Mouse (Mus musculus) heart, embryonic 10.5 days (tissue): ENCODE measurements around the gene Gm11444. TPM values are rescaled to one million over a fixed set of nuclear protein-coding genes. Genes with fewer than 3 reads are reported as not detected.
A peak's percentile ranks its signal among the peaks of the same experiment; 100 is the strongest.

Experiments
- DNase-seq: peaks from one replicate; pipeline ENCODE4 v3.0.0-alpha.2; 2017; ENCODE audit warnings: low spot score
- H3K27ac ChIP-seq: fragments of 300-500 bp; sonication (generic); 2 replicates; pipeline ENCODE4 v1.5.1; 2016; ENCODE audit warnings: mild to moderate bottlenecking
- H3K27me3 ChIP-seq: fragments of 300-500 bp; sonication (generic); 2 replicates; pipeline ENCODE4 v1.6.1; 2016; ENCODE audit warnings: mild to moderate bottlenecking; ENCODE audit not compliant: poor library complexity, insufficient read depth, severe bottlenecking
- H3K36me3 ChIP-seq: fragments of 300-500 bp; sonication (generic); 2 replicates; pipeline ENCODE4 v1.6.1; 2016; ENCODE audit warnings: mild to moderate bottlenecking, moderate library complexity
- H3K4me1 ChIP-seq: fragments of 300-500 bp; sonication (generic); 2 replicates; pipeline ENCODE4 v1.6.1; 2016; ENCODE audit warnings: mild to moderate bottlenecking
- H3K4me3 ChIP-seq: fragments of 300-500 bp; sonication (generic); 2 replicates; pipeline ENCODE4 v1.5.1; 2016; ENCODE audit warnings: mild to moderate bottlenecking, moderate library complexity
- H3K9me3 ChIP-seq: fragments of 300-500 bp; sonication (generic); 2 replicates; pipeline ENCODE4 v1.6.1; 2016; ENCODE audit warnings: mild to moderate bottlenecking, moderate library complexity
- WGBS: fragments of 180-500 bp; shearing (Covaris S2); methylation state at CpG from one replicate; pipeline ENCODE4 v1.1.7; 2016; 5-methylcytosine and 5-hydroxymethylcytosine counted together
- polyA plus RNA-seq: library from polyadenylated mRNA; unstranded; fragments of >200 nt; fragmentation: Nextera tagmentation; extraction: Ambion mirVana; gene quantifications from 2 replicates; pipeline ENCODE4 v1.2.1, GENCODE M21; 2016

The Gm11444 gene
- polyA plus RNA-seq, 1 experiment from 2014 or later: not detected

GRCm38 (mm10) chr11:85814678-85815077, 35.5 kb downstream of the Gm11444 start:
- H3K9me3 ChIP-seq: no peaks in the 10 kb centered on the region
- 35% methylated on average over 4 of the region's 4 CpGs for WGBS
- peaks cover 77% of the 10 kb centered on the region for H3K4me1 ChIP-seq
- peaks cover 88% of the 10 kb centered on the region for H3K27me3 ChIP-seq
- no peak overlapping the region for H3K4me3 ChIP-seq
- H3K36me3 ChIP-seq: no peaks in the 10 kb centered on the region
- no peak for DNase-seq
- H3K27ac ChIP-seq: peak overlapping the region; percentile 24; the same call in 1 of the 2 replicates

DNA sequence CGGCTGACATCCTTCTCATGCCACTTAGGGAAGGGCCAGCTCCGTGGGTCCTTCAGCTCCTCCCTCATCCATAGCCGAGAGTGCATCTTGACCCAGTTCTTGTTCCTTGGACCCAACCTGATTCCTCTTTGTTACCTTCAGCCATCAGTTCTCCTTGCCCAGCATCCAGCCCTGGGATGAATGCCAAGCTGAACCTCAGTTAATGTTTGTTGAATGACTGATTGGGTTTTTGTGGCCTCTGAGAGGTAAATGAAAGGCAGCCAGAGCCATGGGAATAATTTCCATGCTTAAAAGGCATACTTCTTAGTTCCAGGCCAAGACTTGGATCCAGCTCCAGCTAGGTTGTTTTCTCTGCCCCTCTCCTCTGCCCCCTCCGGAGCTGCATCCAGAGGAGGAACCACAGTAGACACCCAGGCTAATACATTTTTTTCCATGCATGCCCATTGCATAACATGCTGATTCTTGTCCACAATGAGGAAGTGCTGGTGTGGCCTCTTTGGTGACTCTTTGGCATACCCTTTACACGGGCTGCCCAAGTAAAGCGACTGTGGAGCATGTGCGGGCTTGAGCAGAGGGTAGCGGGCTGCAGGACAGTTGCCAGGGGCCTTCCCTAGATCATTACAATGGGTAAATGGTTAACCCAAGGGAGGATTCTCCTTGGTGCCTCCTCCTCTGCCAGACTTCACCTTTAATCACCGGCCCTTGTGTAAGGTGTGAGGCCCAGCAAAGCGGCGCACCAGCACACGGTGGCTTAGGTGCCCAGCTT, 37.7 kb downstream of the Gm11444 start:
- peaks cover 89% of the 10 kb centered on the region for H3K27me3 ChIP-seq

DNA sequence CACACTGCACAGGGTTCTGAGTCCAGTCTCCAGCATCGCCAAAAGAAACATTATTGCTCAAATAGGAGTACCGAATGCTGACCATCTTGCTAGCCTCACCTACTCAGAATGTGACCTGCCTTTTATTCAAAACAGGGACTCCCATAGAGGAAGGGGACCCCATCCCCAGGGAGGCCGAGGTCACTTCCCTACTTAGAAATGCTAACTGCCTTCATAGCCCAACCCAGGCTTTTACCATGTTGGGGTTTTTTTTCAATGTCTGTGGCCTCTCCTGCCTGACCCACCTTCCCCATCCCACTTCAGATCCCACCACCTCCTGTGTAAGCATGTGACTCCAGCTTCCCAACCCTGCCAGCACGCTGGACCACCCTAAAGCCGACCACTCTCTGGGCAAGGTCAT, 38.5 kb downstream of the Gm11444 start:
- no peaks in the 10 kb centered on the region for H3K9me3 ChIP-seq
- H3K4me3 ChIP-seq: no peak overlapping the region
- no peaks in the 10 kb centered on the region for H3K36me3 ChIP-seq
- 87% methylated on average over 5 of the region's 5 CpGs for WGBS
- no peak for DNase-seq
- H3K4me1 ChIP-seq: peaks cover 49% of the 10 kb centered on the region
- no peak overlapping the region for H3K27ac ChIP-seq
- H3K27me3 ChIP-seq: peaks cover 86% of the 10 kb centered on the region

More for the DNA sequence above, 37.7 kb downstream of the Gm11444 start:
- Histone ChIP-seq H3K4me3 (no peak overlapping the region), H3K9me3 (no peaks in the 10 kb centered on the region), H3K27ac (no peak overlapping the region; the same call in 1 of the 2 replicates), H3K36me3 (no peaks in the 10 kb centered on the region), H3K4me1 (peaks cover 54% of the 10 kb centered on the region)
- 86% methylated on average over 12 of the region's 12 CpGs for WGBS
- DNase-seq: no peak

DNA sequence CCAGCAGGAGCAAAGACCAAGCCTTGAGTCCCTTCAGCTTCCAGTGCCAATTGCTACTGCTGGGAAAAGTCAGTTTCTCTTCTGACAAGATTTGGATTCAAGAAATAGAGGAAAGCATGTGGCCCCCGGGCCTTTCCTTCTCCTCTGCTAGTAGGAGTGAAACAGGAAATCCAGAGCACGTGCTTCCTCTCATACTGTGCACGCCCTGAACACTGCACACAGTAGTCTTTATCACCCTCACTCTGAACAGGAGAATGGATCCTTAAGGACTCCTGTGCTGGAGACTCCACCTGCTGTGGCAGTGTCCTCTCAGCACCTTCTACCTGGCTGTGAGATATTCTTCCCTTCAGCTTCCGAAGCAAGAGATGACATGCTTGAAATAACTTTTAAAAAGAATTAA, 38.9 kb downstream of the Gm11444 start:
- peaks cover 44% of the 10 kb centered on the region for H3K4me1 ChIP-seq
- H3K27ac ChIP-seq: peak overlapping the region; percentile 38; the same call in 1 of the 2 replicates
- no peak for DNase-seq
- WGBS: 55% methylated on average over 4 of the region's 4 CpGs
- no peak overlapping the region for H3K4me3 ChIP-seq
- peaks cover 83% of the 10 kb centered on the region for H3K27me3 ChIP-seq
- no peaks in the 10 kb centered on the region for H3K36me3 ChIP-seq
- no peaks in the 10 kb centered on the region for H3K9me3 ChIP-seq

GRCm38 (mm10) chr11:85807353-85807752, 42.8 kb downstream of the Gm11444 start:
- no peak overlapping the region for H3K4me3 ChIP-seq
- no peak overlapping the region for H3K27ac ChIP-seq
- H3K4me1 ChIP-seq: peaks cover 47% of the 10 kb centered on the region
- WGBS: 80% methylated on average over 11 of the region's 11 CpGs
- no peaks in the 10 kb centered on the region for H3K36me3 ChIP-seq
- H3K9me3 ChIP-seq: no peaks in the 10 kb centered on the region
- peaks cover 85% of the 10 kb centered on the region for H3K27me3 ChIP-seq
- no peak for DNase-seq

DNA sequence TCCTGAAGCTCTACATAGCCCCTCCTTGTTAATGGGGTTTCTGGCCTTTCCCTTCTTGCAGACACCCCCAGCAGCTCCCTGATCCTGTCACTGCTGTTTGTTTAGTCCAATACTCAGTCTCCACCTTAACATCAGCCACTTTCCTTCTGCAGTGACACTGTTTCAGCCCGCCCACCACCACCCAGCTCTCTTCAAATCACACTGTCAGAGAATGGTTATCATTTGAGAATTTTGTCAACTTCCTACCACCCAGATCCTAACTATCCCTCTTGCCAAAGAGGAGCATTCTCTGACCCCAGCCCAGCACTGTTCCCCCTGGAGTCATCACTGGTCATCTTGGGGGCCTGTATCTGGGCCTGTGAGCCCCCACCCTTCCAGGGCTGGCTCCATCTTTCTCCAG, 44.4 kb downstream of the Gm11444 start:
- WGBS: 69% methylated on average over 1 of the region's 1 CpGs
- Histone ChIP-seq H3K4me1 (peaks cover 53% of the 10 kb centered on the region), H3K27me3 (peaks cover 85% of the 10 kb centered on the region), H3K4me3 (no peak overlapping the region), H3K9me3 (no peaks in the 10 kb centered on the region), H3K36me3 (no peaks in the 10 kb centered on the region), H3K27ac (0 out of 2 replicates have a peak overlapping the region, but pooled peaks have one; percentile 10)
- DNase-seq: no peak

GRCm38 (mm10) chr11:85804048-85804447, 46.1 kb downstream of the Gm11444 start:
- H3K27me3 ChIP-seq: peaks cover 72% of the 10 kb centered on the region
- H3K4me1 ChIP-seq: peaks cover 69% of the 10 kb centered on the region
- H3K9me3 ChIP-seq: no peaks in the 10 kb centered on the region
- DNase-seq: no peak
- H3K4me3 ChIP-seq: peak overlapping the region; percentile 23
- 0 out of 2 replicates have a peak overlapping the region, but pooled peaks have one; percentile 33 for H3K27ac ChIP-seq
- H3K36me3 ChIP-seq: no peaks in the 10 kb centered on the region
- whole genome bisulfite sequencing: 16% methylated on average over 5 of the region's 5 CpGs

- Histone ChIP-seq H3K27me3 (peaks cover 81% of the 10 kb centered on the region), H3K4me3 (peak overlapping the region; percentile 20; the same call in 1 of the 2 replicates), H3K27ac (no peak overlapping the region), H3K9me3 (no peaks in the 10 kb centered on the region), H3K4me1 (peaks cover 76% of the 10 kb centered on the region), H3K36me3 (no peaks in the 10 kb centered on the region)
- no peak for DNase-seq
- WGBS: 25% methylated on average over 11 of the region's 11 CpGs
These were observed 49.8 kb downstream of the Gm11444 start for GRCm38 (mm10) chr11:85800380-85800779.

DNA sequence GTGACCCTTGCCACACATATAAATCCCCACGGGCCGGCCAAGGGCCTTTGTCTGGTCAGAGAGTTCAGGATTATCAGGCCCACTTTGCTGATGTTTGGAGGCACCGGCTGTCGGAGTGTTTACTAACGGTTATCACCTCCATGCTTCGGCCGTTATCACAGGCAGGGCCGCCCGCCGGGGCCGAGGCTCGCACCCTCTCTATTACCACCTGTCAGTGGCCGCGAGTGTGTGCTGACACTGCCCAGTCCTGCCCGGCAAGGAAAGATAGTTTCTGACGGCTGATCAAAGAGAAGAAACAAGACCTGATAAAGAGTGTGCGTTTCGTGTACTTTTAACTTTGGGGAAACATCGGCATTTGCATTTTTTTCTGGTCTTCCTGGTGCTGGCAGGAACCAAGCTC, 50.3 kb downstream of the Gm11444 start:
- H3K27me3 ChIP-seq: peaks cover 81% of the 10 kb centered on the region
- peaks cover 71% of the 10 kb centered on the region for H3K4me1 ChIP-seq
- H3K27ac ChIP-seq: peak overlapping the region; percentile 42; the same call in 1 of the 2 replicates
- peak overlapping the region; percentile 20 for H3K4me3 ChIP-seq
- H3K9me3 ChIP-seq: no peaks in the 10 kb centered on the region
- DNase-seq: peak; percentile 94
- H3K36me3 ChIP-seq: no peaks in the 10 kb centered on the region
- WGBS: 5% methylated on average over 19 of the region's 19 CpGs

DNA sequence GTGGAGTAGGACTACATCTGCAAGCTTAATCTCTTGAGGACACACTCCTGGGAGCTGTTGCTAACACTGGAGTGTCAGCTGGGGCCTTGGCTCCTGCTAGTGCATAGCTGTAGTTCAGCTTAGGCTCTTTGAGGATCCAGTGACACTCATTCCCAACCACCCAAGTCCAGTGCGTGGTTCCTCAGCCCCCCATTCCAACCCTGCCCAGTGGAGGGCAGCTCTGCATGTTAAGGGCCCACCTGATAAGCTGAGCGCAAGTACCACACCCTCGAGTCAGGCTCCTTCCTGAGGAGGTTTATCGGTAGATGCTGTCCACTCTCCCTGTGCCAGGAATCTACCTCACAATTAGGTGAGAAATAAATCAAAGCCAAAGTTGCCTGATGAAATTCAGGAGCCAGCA, 50.7 kb downstream of the Gm11444 start:
- H3K4me1 ChIP-seq: peaks cover 67% of the 10 kb centered on the region
- peak overlapping the region; percentile 42; the same call in 1 of the 2 replicates for H3K27ac ChIP-seq
- peak; percentile 82 for DNase-seq
- H3K27me3 ChIP-seq: peaks cover 84% of the 10 kb centered on the region
- WGBS: 18% methylated on average over 4 of the region's 4 CpGs
- no peaks in the 10 kb centered on the region for H3K9me3 ChIP-seq
- no peaks in the 10 kb centered on the region for H3K36me3 ChIP-seq
- peak overlapping the region; percentile 20 for H3K4me3 ChIP-seq

Other genes with a start within 250 kb of the Gm11444 start
- 2.5 and 7.6 TPM in 2 replicates for gene Tbx2, start 17.8 kb downstream of the Gm11444 start, polyA plus RNA-seq
- 0.80 and 4.1 TPM in 2 replicates for gene Tbx4, start 36.1 kb upstream of the Gm11444 start, polyA plus RNA-seq